Mouse (Mus musculus) left cerebral cortex, adult 8-10 months (tissue): Measurements from ENCODE around the gene Crybg1. TPM values are rescaled to one million over a fixed set of nuclear protein-coding genes. Genes with fewer than 3 reads are reported as not detected.
"Not testable (repeated sequence)": the region's sequence is repeated elsewhere in the genome, so short reads cannot be mapped to it uniquely, and the experiment has no call there.

Experiments
- DNase-seq, 2 experiments: peaks; one replicate each; pipeline ENCODE4 v3.0.0; 2022; ENCODE audit warnings: low spot score in 2 of 2
- total RNA-seq, 4 experiments: library from RNA; stranded (reverse); gene quantifications; 2 replicates each; pipeline ENCODE4 v1.2.4; 2022

Crybg1 gene
- total RNA-seq, 4 experiments from 2014 or later: 0.59 to 0.85 (median 0.67) TPM

GRCm38 (mm10) chr10:43977353-43977752, 171.3 kb downstream of the Crybg1 start:
- DNase-seq: no peak

GRCm38 (mm10) chr10:43973244-43973643, 175.4 kb downstream of the Crybg1 start:
- DNase-seq: no peak

- DNase-seq: peak in 1 of 2 experiments; percentile 13
Measured at GRCm38 (mm10) chr10:43964943-43965342, 183.7 kb downstream of the Crybg1 start.

GRCm38 (mm10) chr10:43953942-43954341, 194.7 kb downstream of the Crybg1 start:
- peak in 1 of 2 experiments; percentile 39 for DNase-seq

- DNase-seq: no peak
Measured at GRCm38 (mm10) chr10:43945435-43945834, 203.2 kb downstream of the Crybg1 start.

GRCm38 (mm10) chr10:43943736-43944135, 204.9 kb downstream of the Crybg1 start:
- DNase-seq: no peak

GRCm38 (mm10) chr10:43939136-43939662, 209.5 kb downstream of the Crybg1 start:
- no peak for DNase-seq

GRCm38 (mm10) chr10:43928596-43928995, 220.1 kb downstream of the Crybg1 start:
- DNase-seq: no peak

GRCm38 (mm10) chr10:43927736-43928135, 220.9 kb downstream of the Crybg1 start:
- DNase-seq: no peak

GRCm38 (mm10) chr10:43925776-43926175, 222.9 kb downstream of the Crybg1 start:
- DNase-seq: not testable (repeated sequence)

GRCm38 (mm10) chr10:43923096-43923495, 225.6 kb downstream of the Crybg1 start:
- DNase-seq: no peak

- peak; percentile 18 to 79 for DNase-seq
Measured at GRCm38 (mm10) chr10:43918696-43919608, 229.7 kb downstream of the Crybg1 start.

GRCm38 (mm10) chr10:43916737-43917136, 231.9 kb downstream of the Crybg1 start:
- no peak for DNase-seq

GRCm38 (mm10) chr10:43916181-43916580, 232.5 kb downstream of the Crybg1 start:
- DNase-seq: no peak

GRCm38 (mm10) chr10:43912236-43912635, 236.4 kb downstream of the Crybg1 start:
- DNase-seq: no peak

- DNase-seq: no peak
Measured at GRCm38 (mm10) chr10:43910873-43911142, 237.8 kb downstream of the Crybg1 start.

- no peak for DNase-seq
Measured at GRCm38 (mm10) chr10:43910032-43910872, 238.4 kb downstream of the Crybg1 start.

GRCm38 (mm10) chr10:43904569-43904968, 244.1 kb downstream of the Crybg1 start:
- DNase-seq: no peak

GRCm38 (mm10) chr10:43901578-43902194, 247.0 kb downstream of the Crybg1 start, which contains the start of the genes Qrsl1 and Rtn4ip1:
Gene Qrsl1, minus strand, starts transcription at chr10:43901745.
Gene Rtn4ip1, plus strand, starts transcription at chr10:43901807.
- peak; percentile 90 to 93 for DNase-seq

- no peak for DNase-seq
Measured at GRCm38 (mm10) chr10:43900883-43901570, 247.6 kb downstream of the Crybg1 start.
